Mouse (Mus musculus) NIH3T3 (cell line): ENCODE measurements around the gene Gstcd.

Experiments used
- DNase-seq: peaks from one replicate; pipeline ENCODE4 v3.0.0-alpha.2; 2012; ENCODE audit warnings: low read depth

Gstcd gene

GRCm38 (mm10) chr3:132940181-132940990, 151.4 kb downstream of the Gstcd start:
- no peak for DNase-seq

GRCm38 (mm10) chr3:132939006-132939405, 152.8 kb downstream of the Gstcd start:
- peak; percentile 30 for DNase-seq

DNA sequence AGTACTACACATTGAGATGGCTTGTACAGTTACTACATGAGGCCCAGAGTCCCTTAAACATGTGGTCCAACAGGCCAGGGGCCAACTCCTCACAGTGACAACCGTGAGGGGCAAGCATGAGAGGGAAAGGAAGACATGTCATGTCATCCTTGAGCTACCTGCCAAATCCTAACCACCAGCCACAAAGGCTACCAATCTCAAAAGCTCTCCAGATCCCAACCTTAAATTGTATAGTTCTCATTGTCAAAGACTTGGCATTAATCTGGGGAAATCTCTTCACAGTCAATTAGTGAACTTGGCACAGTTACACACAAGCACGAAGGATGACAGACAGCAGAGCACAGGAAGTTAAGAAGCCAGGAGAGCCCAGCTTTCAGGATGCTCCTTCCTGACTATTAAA, 157.2 kb downstream of the Gstcd start:
- no peak for DNase-seq
